Mouse (Mus musculus): ENCODE measurements around the gene Parp14. TPM values are rescaled to one million over a fixed set of nuclear protein-coding genes. Genes with fewer than 3 reads are reported as not detected.
"Not testable (repeated sequence)": the region's sequence is repeated elsewhere in the genome, so short reads cannot be mapped to it uniquely, and the experiment has no call there.

Gene Parp14
- polyA plus RNA-seq, 1 experiment from 2014 or later = 0.38 TPM

DNA sequence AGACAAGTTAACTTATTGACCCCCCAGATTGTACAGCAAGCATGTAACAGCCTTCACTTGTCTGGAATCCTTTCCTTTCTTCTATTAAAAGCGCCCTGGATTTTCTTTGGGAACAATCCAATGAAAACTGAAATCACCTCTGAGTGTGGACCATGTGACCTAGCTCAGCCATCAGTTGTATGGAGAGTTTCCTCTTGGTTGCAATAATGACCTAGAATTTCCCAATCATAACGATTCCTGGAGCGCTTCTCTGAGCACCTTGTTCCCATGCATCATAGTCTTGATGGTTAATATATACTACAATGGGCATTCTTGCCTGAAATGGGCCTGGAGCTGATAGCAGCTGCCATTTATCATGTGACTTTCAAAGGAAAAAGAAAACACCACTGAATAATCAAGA lies 29.2 kb upstream of the Parp14 start:
- H3K27me3 ChIP-seq = no peaks in the 10 kb centered on the region
- no peaks in the 10 kb centered on the region for H3K4me1 ChIP-seq (replicated peaks)
- H3K36me3 ChIP-seq = no peaks in the 10 kb centered on the region
- no peak overlapping the region for H3K9ac ChIP-seq
- no peak overlapping the region for H3K4me2 ChIP-seq
- H3K9me3 ChIP-seq = peaks cover 5% of the 10 kb centered on the region; the same call in 1 of the 2 replicates
- WGBS = 87% methylated on average over 3 of the region's 3 CpGs
- ATAC-seq (ENCODE audit: low read depth) = no peak
- H3K4me3 ChIP-seq = no peak overlapping the region
- no peak overlapping the region for H3K27ac ChIP-seq (replicated peaks)

DNA sequence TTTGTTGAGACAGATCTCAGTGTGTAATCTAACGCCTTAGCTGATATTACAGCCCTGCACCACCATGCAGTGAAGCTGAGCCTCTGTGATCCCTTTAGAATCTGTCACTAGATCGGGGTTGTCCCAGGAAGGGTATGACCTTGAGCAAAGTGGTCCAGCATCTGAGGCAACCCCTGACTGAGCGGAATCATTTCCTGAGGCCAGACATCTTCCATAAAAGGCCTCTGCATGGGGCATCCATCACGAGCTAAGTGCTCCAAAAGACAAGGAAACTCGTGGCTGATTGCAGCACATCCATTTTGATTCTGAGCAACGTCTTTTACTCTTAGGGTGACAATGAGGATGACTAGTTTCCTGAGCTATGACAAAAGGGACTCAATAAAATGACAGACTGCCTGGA lies 23.7 kb upstream of the Parp14 start:
- H3K27ac ChIP-seq (replicated peaks) = no peak overlapping the region
- WGBS = 16% methylated on average over 6 of the region's 6 CpGs
- no peak for ATAC-seq (ENCODE audit: low read depth)

DNA sequence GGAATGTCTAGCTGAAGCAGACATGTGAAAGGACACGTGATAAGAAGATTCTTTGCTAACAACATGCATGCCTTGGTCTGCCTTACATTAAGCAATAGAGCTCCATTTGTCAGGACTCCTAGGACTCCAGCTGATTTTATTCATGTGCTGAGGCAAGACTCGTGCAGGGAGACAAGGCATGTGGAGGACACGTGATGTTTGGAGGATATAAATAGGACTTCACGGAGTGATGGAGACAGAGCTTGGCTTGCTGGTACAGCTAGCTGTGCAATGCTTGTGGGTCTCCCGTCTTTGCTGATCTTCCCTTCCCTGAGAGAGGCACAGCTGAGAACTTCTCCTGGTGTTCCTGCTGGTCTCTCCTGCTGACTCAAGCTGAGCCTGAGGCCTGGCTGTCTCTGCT lies 20.3 kb upstream of the Parp14 start:
- H3K4me1 ChIP-seq (replicated peaks); H3K27ac ChIP-seq (replicated peaks); H3K9ac ChIP-seq; H3K4me3 ChIP-seq; ATAC-seq (ENCODE audit: low read depth); H3K9me3 ChIP-seq; H3K36me3 ChIP-seq; H3K4me2 ChIP-seq; H3K27me3 ChIP-seq: not testable (repeated sequence)
- 82% methylated on average over 5 of the region's 5 CpGs for WGBS

More for the DNA sequence above, 23.7 kb upstream of the Parp14 start:
- no peaks in the 10 kb centered on the region for H3K27me3 ChIP-seq
- peaks cover 5% of the 10 kb centered on the region; the same call in 1 of the 2 replicates for H3K9me3 ChIP-seq
- H3K4me1 ChIP-seq (replicated peaks) = no peaks in the 10 kb centered on the region
- H3K36me3 ChIP-seq = no peaks in the 10 kb centered on the region
- no peak overlapping the region for H3K4me3 ChIP-seq
- no peak overlapping the region for H3K9ac ChIP-seq
- H3K4me2 ChIP-seq = no peak overlapping the region

DNA sequence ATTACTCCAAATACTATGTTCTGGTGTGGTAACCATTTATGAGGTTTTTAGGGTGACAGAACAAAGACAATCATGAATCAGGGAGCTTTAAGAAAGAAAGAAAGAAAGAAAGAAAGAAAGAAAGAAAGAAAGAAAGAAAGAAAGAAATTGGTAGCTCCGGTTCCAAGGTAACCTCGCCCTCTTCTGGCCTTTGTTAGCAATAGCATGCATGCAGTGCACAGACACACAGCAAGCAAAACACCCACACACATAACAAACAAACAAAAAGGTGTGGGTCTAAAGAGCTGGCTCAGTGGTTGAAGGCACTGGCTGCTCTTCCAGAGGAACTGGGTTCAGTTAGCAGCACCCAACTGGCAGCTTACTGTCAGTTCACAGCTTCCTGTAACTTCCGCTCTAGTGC lies 19.3 kb upstream of the Parp14 start:
- 76% methylated on average over 3 of the region's 3 CpGs for WGBS
- ATAC-seq (ENCODE audit: low read depth) = no peak
- Histone ChIP-seq H3K9me3 (no peaks in the 10 kb centered on the region), H3K9ac (no peak overlapping the region), H3K27ac (replicated peaks) (no peak overlapping the region), H3K36me3 (no peaks in the 10 kb centered on the region), H3K27me3 (no peaks in the 10 kb centered on the region), H3K4me3 (no peak overlapping the region), H3K4me1 (replicated peaks) (no peaks in the 10 kb centered on the region), H3K4me2 (no peak overlapping the region)

DNA sequence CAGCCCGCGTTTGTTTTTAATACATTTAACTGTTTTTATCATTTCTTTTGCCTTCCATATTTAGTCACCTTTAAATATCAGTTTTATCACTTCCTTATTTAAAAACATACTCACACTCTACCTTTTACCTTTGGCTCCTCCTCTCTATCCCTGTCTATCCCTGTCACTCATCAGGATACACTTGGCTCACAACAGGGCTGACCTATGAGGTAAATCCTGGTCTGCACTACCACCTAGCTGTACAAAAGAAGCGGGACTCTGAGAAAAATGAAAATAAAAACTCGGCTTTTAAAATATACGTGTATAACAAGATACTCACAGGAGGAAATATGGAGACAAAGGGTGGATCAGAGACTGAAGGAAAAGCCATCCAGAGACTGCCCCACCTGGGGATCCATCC lies 17.6 kb upstream of the Parp14 start:
- no peak overlapping the region for H3K4me2 ChIP-seq
- WGBS = 93% methylated on average over 5 of the region's 5 CpGs
- no peaks in the 10 kb centered on the region for H3K9me3 ChIP-seq
- no peaks in the 10 kb centered on the region for H3K4me1 ChIP-seq (replicated peaks)
- no peaks in the 10 kb centered on the region for H3K27me3 ChIP-seq
- no peaks in the 10 kb centered on the region for H3K36me3 ChIP-seq
- no peak overlapping the region for H3K4me3 ChIP-seq
- H3K27ac ChIP-seq (replicated peaks) = no peak overlapping the region
- H3K9ac ChIP-seq = no peak overlapping the region
- no peak for ATAC-seq (ENCODE audit: low read depth)

DNA sequence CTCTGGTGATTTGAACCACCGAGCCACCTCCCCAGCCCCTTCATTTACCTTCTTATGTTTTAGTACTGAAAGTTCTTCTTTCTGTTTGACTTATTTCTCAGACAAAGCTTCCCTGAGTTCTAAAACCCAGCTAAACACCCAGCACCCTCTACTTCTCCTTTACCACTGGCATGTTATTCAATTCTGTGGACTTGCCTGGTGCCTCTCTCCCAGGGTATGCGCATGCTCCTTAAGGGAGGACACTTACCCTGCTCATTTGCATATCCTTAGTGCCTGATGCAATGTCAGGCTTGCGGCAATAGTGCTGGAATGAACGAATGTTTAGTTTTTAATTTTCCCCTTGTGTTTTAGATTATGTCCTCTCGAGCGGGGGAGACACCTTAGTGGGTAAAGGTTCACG lies 16.8 kb upstream of the Parp14 start:
- H3K4me1 ChIP-seq (replicated peaks) = no peaks in the 10 kb centered on the region
- no peak for ATAC-seq (ENCODE audit: low read depth)
- H3K27ac ChIP-seq (replicated peaks) = no peak overlapping the region
- H3K9me3 ChIP-seq = no peaks in the 10 kb centered on the region
- H3K4me2 ChIP-seq = no peak overlapping the region
- no peak overlapping the region for H3K4me3 ChIP-seq
- WGBS = 81% methylated on average over 7 of the region's 7 CpGs
- H3K36me3 ChIP-seq = no peaks in the 10 kb centered on the region
- H3K9ac ChIP-seq = no peak overlapping the region
- no peaks in the 10 kb centered on the region for H3K27me3 ChIP-seq

DNA sequence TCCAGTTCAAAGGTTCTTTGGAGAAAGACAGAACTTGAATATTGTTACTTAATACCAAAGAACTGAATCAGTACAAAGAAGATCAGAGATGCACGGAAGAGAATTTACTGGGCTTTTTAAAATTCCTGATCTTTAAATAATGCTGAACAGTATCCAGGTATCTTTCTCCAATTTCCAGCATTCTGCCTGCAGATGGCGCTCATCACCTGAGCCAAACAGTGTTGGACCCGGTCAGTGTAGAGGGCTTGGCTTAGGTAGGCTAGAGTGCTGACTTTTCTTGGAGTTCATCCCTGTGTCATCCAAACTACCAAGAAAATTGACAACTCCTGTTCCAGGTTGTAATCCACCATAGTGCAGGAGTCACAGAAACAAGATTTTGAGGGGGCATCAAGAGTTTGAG lies 3.1 kb upstream of the Parp14 start:
- ATAC-seq (ENCODE audit: low read depth) = no peak
- H3K27me3 ChIP-seq = peaks cover 38% of the 10 kb centered on the region
- H3K9ac ChIP-seq = no peak overlapping the region
- WGBS = 43% methylated on average over 3 of the region's 3 CpGs
- H3K4me3 ChIP-seq = no peak overlapping the region
- peaks cover 15% of the 10 kb centered on the region for H3K4me1 ChIP-seq (replicated peaks)
- H3K27ac ChIP-seq (replicated peaks) = no peak overlapping the region
- no peaks in the 10 kb centered on the region for H3K9me3 ChIP-seq
- H3K36me3 ChIP-seq = no peaks in the 10 kb centered on the region
- H3K4me2 ChIP-seq = no peak overlapping the region

DNA sequence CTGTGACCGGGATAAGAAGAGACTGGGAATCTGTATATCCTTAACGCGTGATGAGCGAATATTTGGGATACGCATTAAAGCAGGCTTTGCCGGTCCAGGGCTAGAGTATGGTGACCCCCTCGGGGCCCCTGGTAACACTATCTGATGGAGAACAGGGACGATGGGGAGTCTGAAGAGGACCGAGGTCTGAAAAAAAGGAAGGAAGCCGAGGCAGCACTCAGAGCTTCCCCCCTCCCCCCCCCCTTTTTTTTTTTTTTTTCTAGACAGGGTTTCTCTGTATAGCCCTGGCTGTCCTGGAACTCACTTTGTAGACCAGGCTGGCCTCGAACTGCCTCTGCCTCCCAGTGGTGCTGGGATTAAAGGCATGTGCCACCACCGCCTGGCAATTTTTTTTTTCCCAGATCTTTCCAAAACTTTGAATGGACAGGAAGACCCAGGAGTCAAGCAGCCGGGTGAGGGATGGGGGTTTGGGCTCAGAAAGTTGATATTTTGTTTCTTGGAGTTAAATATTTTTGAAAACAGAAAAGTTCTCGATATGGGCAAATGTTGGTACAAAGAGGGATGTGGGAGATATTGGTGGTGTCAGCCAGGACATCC lies 1.2 kb upstream of the Parp14 start:
- H3K27ac ChIP-seq (replicated peaks) = no peak overlapping the region
- 0 out of 2 replicates have a peak overlapping the region, but pooled peaks have one; percentile 93 for H3K4me2 ChIP-seq
- WGBS = 34% methylated on average over 14 of the region's 14 CpGs
- H3K9me3 ChIP-seq = no peaks in the 10 kb centered on the region
- no peak overlapping the region for H3K9ac ChIP-seq
- peaks cover 15% of the 10 kb centered on the region for H3K4me1 ChIP-seq (replicated peaks)
- H3K36me3 ChIP-seq = no peaks in the 10 kb centered on the region
- H3K4me3 ChIP-seq = no peak overlapping the region
- peaks cover 41% of the 10 kb centered on the region for H3K27me3 ChIP-seq
- no peak for ATAC-seq (ENCODE audit: low read depth)

DNA sequence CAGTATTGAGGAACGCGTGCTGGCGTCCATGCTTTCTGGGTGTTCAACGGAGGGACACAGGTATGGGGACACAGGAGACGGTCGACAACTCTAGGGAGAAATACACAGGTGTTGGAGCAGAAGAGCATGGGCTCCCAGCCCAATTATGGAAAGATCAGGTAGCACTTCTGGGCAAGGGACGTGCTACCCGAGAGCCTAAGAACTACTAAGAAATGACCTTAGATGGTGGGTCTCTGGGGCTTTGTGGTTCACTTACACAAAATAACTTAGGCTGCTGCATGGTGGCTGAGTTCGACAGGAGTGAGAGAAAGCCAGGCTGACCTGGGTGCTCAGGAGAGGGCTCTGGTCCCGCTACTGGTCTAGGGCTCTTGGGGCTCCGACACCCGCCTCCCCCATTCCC lies 554 bp upstream of the Parp14 start:
- Histone ChIP-seq H3K4me1 (replicated peaks) (peaks cover 15% of the 10 kb centered on the region), H3K9ac (no peak overlapping the region), H3K27me3 (peaks cover 41% of the 10 kb centered on the region), H3K36me3 (no peaks in the 10 kb centered on the region), H3K9me3 (no peaks in the 10 kb centered on the region), H3K4me3 (0 out of 2 replicates have a peak overlapping the region, but pooled peaks have one; percentile 53), H3K27ac (replicated peaks) (no peak overlapping the region), H3K4me2 (peak overlapping the region; percentile 93)
- 25% methylated on average over 12 of the region's 12 CpGs for WGBS
- ATAC-seq (ENCODE audit: low read depth) = no peak

DNA sequence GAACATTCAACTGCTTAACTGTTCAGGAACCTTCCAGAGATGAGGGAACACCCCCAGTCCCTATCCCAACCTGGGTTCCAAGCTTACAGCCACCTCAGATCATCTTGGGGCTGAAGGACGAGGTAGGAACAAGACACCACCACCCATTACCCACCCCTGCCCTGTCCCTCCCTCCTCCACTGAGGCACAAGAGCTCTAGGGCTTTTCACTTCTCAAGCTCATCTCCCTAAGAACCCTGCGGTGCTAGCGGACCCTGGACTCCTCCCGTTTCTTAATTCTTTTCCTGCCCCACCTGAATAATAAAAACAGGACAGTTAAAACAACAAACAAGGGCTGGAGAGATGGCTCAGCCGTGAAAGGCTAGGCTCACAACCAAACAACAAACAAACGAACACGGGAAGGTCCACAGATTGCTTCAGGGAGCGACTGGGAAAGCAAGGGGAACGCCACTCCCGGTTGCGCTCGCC lies 730 bp downstream of the Parp14 start:
- H3K4me1 ChIP-seq (replicated peaks) = peaks cover 15% of the 10 kb centered on the region
- no peak overlapping the region for H3K27ac ChIP-seq (replicated peaks)
- peaks cover 41% of the 10 kb centered on the region for H3K27me3 ChIP-seq
- ATAC-seq (ENCODE audit: low read depth) = no peak
- H3K9ac ChIP-seq = peak overlapping the region; percentile 67
- H3K4me3 ChIP-seq = peak overlapping the region; percentile 53
- 2% methylated on average over 12 of the region's 12 CpGs for WGBS
- peak overlapping the region; percentile 93 for H3K4me2 ChIP-seq
- H3K9me3 ChIP-seq = no peaks in the 10 kb centered on the region
- H3K36me3 ChIP-seq = no peaks in the 10 kb centered on the region

DNA sequence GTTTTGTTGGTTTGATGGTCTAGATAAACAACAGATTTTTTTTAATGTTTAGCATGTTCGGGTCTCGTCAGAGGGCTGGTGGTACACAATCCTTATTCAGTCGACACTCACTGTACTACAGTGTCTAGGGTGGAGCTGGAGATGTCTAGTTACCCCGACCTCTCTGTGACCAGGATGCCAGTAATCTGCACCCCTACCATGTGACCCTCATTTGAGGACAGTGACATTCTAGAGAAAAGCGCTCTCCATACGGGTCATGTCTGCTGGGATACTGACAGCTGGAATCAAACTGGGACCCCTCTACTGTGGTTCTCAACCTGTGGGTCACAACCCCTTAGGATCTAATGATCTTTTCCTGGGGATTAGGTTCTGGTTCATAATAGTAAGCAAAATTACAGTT lies 1.7 kb downstream of the Parp14 start:
- H3K9ac ChIP-seq = no peak overlapping the region
- H3K27me3 ChIP-seq = peaks cover 41% of the 10 kb centered on the region
- H3K4me3 ChIP-seq = no peak overlapping the region
- H3K4me2 ChIP-seq = no peak overlapping the region
- no peaks in the 10 kb centered on the region for H3K9me3 ChIP-seq
- no peak overlapping the region for H3K27ac ChIP-seq (replicated peaks)
- 77% methylated on average over 6 of the region's 6 CpGs for WGBS
- no peak for ATAC-seq (ENCODE audit: low read depth)
- peaks cover 15% of the 10 kb centered on the region for H3K4me1 ChIP-seq (replicated peaks)
- H3K36me3 ChIP-seq = no peaks in the 10 kb centered on the region

DNA sequence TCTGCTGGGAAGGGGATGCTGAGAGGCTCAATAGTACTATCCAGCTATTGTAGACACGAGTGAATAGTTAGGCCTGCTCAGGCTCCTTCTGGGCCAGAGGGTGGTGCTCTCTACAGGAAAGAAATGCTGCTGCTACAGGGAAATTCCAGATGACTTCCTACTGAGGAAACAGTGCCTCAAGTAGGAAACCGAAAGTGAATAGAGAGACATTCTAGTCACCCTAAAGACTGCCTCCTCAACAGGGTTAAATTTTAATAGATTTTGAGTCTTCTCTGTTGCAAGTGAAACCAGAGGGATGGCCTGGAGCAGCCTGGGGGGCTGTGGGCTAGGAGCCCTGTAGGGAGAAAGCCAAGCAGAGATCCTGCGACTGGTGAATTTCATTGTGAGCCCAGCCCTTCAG lies 2.2 kb downstream of the Parp14 start:
- peaks cover 41% of the 10 kb centered on the region for H3K27me3 ChIP-seq
- H3K27ac ChIP-seq (replicated peaks) = no peak overlapping the region
- no peaks in the 10 kb centered on the region for H3K9me3 ChIP-seq
- peaks cover 15% of the 10 kb centered on the region for H3K4me1 ChIP-seq (replicated peaks)
- H3K36me3 ChIP-seq = no peaks in the 10 kb centered on the region
- 31% methylated on average over 3 of the region's 3 CpGs for whole genome bisulfite sequencing
- no peak overlapping the region for H3K4me2 ChIP-seq
- no peak overlapping the region for H3K9ac ChIP-seq
- ATAC-seq (ENCODE audit: low read depth) = no peak
- no peak overlapping the region for H3K4me3 ChIP-seq

DNA sequence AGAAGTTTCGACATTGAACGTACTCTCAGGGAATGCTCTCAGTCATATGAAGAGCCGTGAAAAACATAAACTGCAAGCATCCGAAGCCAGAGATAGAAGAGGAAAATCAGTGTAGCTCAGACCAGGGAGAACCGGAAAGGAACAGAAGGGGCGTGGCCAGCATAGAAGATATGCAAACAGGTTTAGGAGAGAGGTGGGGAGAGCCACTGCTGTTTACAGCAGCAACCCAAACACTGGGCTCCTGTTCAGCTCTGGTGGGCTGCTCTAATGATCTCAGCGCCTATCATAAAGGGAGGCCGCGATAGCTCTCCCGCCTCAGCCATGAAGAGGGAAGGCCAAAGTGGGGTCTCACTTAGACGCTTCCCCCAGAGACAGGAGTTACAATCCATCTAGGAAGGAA lies 3.6 kb downstream of the Parp14 start:
- Histone ChIP-seq H3K27me3 (peaks cover 36% of the 10 kb centered on the region), H3K4me2 (no peak overlapping the region), H3K36me3 (no peaks in the 10 kb centered on the region), H3K27ac (replicated peaks) (no peak overlapping the region), H3K9me3 (no peaks in the 10 kb centered on the region), H3K4me1 (replicated peaks) (peaks cover 15% of the 10 kb centered on the region), H3K4me3 (no peak overlapping the region), H3K9ac (no peak overlapping the region)
- ATAC-seq (ENCODE audit: low read depth) = no peak
- WGBS = 73% methylated on average over 11 of the region's 11 CpGs
